Mouse (Mus musculus) intestine, embryonic 14.5 days (tissue): ENCODE measurements around the gene Lrig1. TPM values are rescaled to one million over a fixed set of nuclear protein-coding genes. Genes with fewer than 3 reads are reported as not detected.

ENCODE experiments used
- ATAC-seq: fragments of 200-750 bp; cut with Nextera tagmentation; replicated peaks from 2 replicates; pipeline ENCODE4 v1.8.0; 2017; ENCODE audit warnings: low read depth, moderate number of reproducible peaks, moderate TSS enrichment, moderate library complexity; ENCODE audit not compliant: low FRiP score, low TSS enrichment
- DNase-seq: peaks from one replicate; pipeline ENCODE4 v3.0.0-alpha.2; 2018; ENCODE audit warnings: low spot score
- H3K27ac ChIP-seq: fragments of 300-500 bp; sonication (generic); 2 replicates; pipeline ENCODE4 v1.5.1; 2014; ENCODE audit warnings: low read depth, mild to moderate bottlenecking, control low read depth
- H3K27me3 ChIP-seq: fragments of 300-500 bp; sonication (generic); replicated peaks from 2 replicates; pipeline ENCODE4 v1.6.1; 2014; ENCODE audit warnings: low read length, control low read depth; ENCODE audit not compliant: control insufficient read depth, insufficient read depth
- H3K36me3 ChIP-seq: fragments of 300-500 bp; sonication (generic); 2 replicates; pipeline ENCODE4 v1.6.1; 2014; ENCODE audit warnings: low read length, control low read depth; ENCODE audit not compliant: control insufficient read depth, insufficient read depth
- H3K4me1 ChIP-seq: fragments of 300-500 bp; sonication (generic); replicated peaks from 2 replicates; pipeline ENCODE4 v1.6.1; 2014; ENCODE audit warnings: low read length, control low read depth, mixed read lengths; ENCODE audit not compliant: control insufficient read depth, insufficient read depth
- H3K4me2 ChIP-seq: fragments of 300-500 bp; sonication (generic); 2 replicates; pipeline ENCODE4 v1.6.1; 2014; ENCODE audit warnings: low read length
- H3K4me3 ChIP-seq: fragments of 300-500 bp; sonication (generic); 2 replicates; pipeline ENCODE4 v1.5.1; 2014; ENCODE audit warnings: low read depth, low read length, control low read depth, mixed read lengths
- H3K9ac ChIP-seq: fragments of 300-500 bp; sonication (generic); 2 replicates; pipeline ENCODE4 v1.6.1; 2014; ENCODE audit warnings: mild to moderate bottlenecking, low read length
- H3K9me3 ChIP-seq: fragments of 300-500 bp; sonication (generic); 2 replicates; pipeline ENCODE4 v1.6.1; 2016; ENCODE audit warnings: low read length, control low read depth; ENCODE audit not compliant: control insufficient read depth
- WGBS: fragments of 180-500 bp; shearing (Covaris S2); extraction: QIAGEN DNeasy Blood & Tissue Kit; methylation state at CpG from one replicate; pipeline ENCODE4 v1.1.7; 2014; 5-methylcytosine and 5-hydroxymethylcytosine counted together
- polyA plus RNA-seq: library from polyadenylated mRNA; unstranded; fragments of >200 nt; fragmentation: Nextera tagmentation; extraction: Ambion mirVana; gene quantifications from 2 replicates; pipeline ENCODE4 v1.2.1, GENCODE M21; 2014

The Lrig1 gene
- polyA plus RNA-seq, 1 experiment from 2014 or later: 32.8 TPM

GRCm38 (mm10) chr6:94676840-94677239, 23.1 kb downstream of the Lrig1 start:
- 60% methylated on average over 3 of the region's 3 CpGs for WGBS
- H3K9me3 ChIP-seq: no peaks in the 10 kb centered on the region
- no peak overlapping the region for H3K4me3 ChIP-seq
- ATAC-seq (peak; percentile 65), DNase-seq (no peak)
- H3K4me2 ChIP-seq: peak overlapping the region; percentile 34
- H3K4me1 ChIP-seq: peaks cover 75% of the 10 kb centered on the region
- peak overlapping the region; percentile 65 for H3K27ac ChIP-seq
- no peak overlapping the region for H3K9ac ChIP-seq
- H3K27me3 ChIP-seq: no peaks in the 10 kb centered on the region
- H3K36me3 ChIP-seq: no peaks in the 10 kb centered on the region

- H3K4me1 ChIP-seq: peaks cover 70% of the 10 kb centered on the region
- DNase-seq: no peak
- no peak overlapping the region for H3K4me3 ChIP-seq
- WGBS: 44% methylated on average over 7 of the region's 7 CpGs
- H3K27ac ChIP-seq: peak overlapping the region; percentile 59; the same call in 1 of the 2 replicates
- ATAC-seq: peak; percentile 47
- no peaks in the 10 kb centered on the region for H3K36me3 ChIP-seq
- H3K27me3 ChIP-seq: no peaks in the 10 kb centered on the region
- peak overlapping the region; percentile 22 for H3K4me2 ChIP-seq
- H3K9me3 ChIP-seq: no peaks in the 10 kb centered on the region
- H3K9ac ChIP-seq: no peak overlapping the region
Observed at GRCm38 (mm10) chr6:94676300-94676699, 23.7 kb downstream of the Lrig1 start.

- Histone ChIP-seq H3K9me3 (no peaks in the 10 kb centered on the region), H3K9ac (no peak overlapping the region), H3K36me3 (no peaks in the 10 kb centered on the region), H3K27ac (no peak overlapping the region), H3K4me1 (peaks cover 52% of the 10 kb centered on the region), H3K4me2 (no peak overlapping the region), H3K27me3 (no peaks in the 10 kb centered on the region), H3K4me3 (no peak overlapping the region)
- DNase-seq (no peak), ATAC-seq (no peak)
- 80% methylated on average over 2 of the region's 2 CpGs for WGBS
Observed at GRCm38 (mm10) chr6:94672426-94672825, 27.5 kb downstream of the Lrig1 start.

- no peak overlapping the region for H3K4me2 ChIP-seq
- no peak overlapping the region for H3K4me3 ChIP-seq
- H3K9me3 ChIP-seq: no peaks in the 10 kb centered on the region
- ATAC-seq (no peak), DNase-seq (no peak)
- WGBS: 71% methylated on average over 6 of the region's 6 CpGs
- no peaks in the 10 kb centered on the region for H3K36me3 ChIP-seq
- H3K9ac ChIP-seq: no peak overlapping the region
- H3K27me3 ChIP-seq: no peaks in the 10 kb centered on the region
- peaks cover 52% of the 10 kb centered on the region for H3K4me1 ChIP-seq
- no peak overlapping the region for H3K27ac ChIP-seq
Observed at GRCm38 (mm10) chr6:94669370-94669769, 30.6 kb downstream of the Lrig1 start.

- no peaks in the 10 kb centered on the region for H3K36me3 ChIP-seq
- DNase-seq (no peak), ATAC-seq (no peak)
- WGBS: 31% methylated on average over 13 of the region's 13 CpGs
- H3K4me3 ChIP-seq: no peak overlapping the region
- H3K4me1 ChIP-seq: peaks cover 48% of the 10 kb centered on the region
- H3K9ac ChIP-seq: no peak overlapping the region
- 0 out of 2 replicates have a peak overlapping the region, but pooled peaks have one; percentile 2 for H3K4me2 ChIP-seq
- no peak overlapping the region for H3K27ac ChIP-seq
- no peaks in the 10 kb centered on the region for H3K9me3 ChIP-seq
- no peaks in the 10 kb centered on the region for H3K27me3 ChIP-seq
Observed at GRCm38 (mm10) chr6:94668204-94668863, 31.6 kb downstream of the Lrig1 start.

- Histone ChIP-seq H3K4me3 (no peak overlapping the region), H3K4me2 (no peak overlapping the region), H3K36me3 (no peaks in the 10 kb centered on the region), H3K9ac (no peak overlapping the region), H3K9me3 (no peaks in the 10 kb centered on the region), H3K27me3 (no peaks in the 10 kb centered on the region), H3K4me1 (peaks cover 44% of the 10 kb centered on the region), H3K27ac (no peak overlapping the region)
- no peak for DNase-seq
- no peak for ATAC-seq
- 77% methylated on average over 4 of the region's 4 CpGs for WGBS
Observed at GRCm38 (mm10) chr6:94667131-94667530, 32.8 kb downstream of the Lrig1 start.

- H3K4me2 ChIP-seq: no peak overlapping the region
- H3K36me3 ChIP-seq: no peaks in the 10 kb centered on the region
- H3K27me3 ChIP-seq: no peaks in the 10 kb centered on the region
- H3K4me3 ChIP-seq: no peak overlapping the region
- no peaks in the 10 kb centered on the region for H3K9me3 ChIP-seq
- DNase-seq: no peak
- 75% methylated on average over 7 of the region's 7 CpGs for WGBS
- no peak for ATAC-seq
- no peak overlapping the region for H3K27ac ChIP-seq
- H3K4me1 ChIP-seq: peaks cover 47% of the 10 kb centered on the region
- no peak overlapping the region for H3K9ac ChIP-seq
Observed at GRCm38 (mm10) chr6:94666432-94667119, 33.4 kb downstream of the Lrig1 start.

GRCm38 (mm10) chr6:94665677-94666076, 34.3 kb downstream of the Lrig1 start:
- H3K4me2 ChIP-seq: no peak overlapping the region
- H3K4me1 ChIP-seq: peaks cover 47% of the 10 kb centered on the region
- H3K4me3 ChIP-seq: no peak overlapping the region
- no peak for ATAC-seq
- 75% methylated on average over 1 of the region's 1 CpGs for WGBS
- no peaks in the 10 kb centered on the region for H3K36me3 ChIP-seq
- no peak overlapping the region for H3K9ac ChIP-seq
- no peak overlapping the region for H3K27ac ChIP-seq
- H3K9me3 ChIP-seq: no peaks in the 10 kb centered on the region
- no peaks in the 10 kb centered on the region for H3K27me3 ChIP-seq
- no peak for DNase-seq

- H3K36me3 ChIP-seq: no peaks in the 10 kb centered on the region
- H3K27me3 ChIP-seq: no peaks in the 10 kb centered on the region
- H3K4me1 ChIP-seq: peaks cover 47% of the 10 kb centered on the region
Observed at GRCm38 (mm10) chr6:94665248-94665647, 34.7 kb downstream of the Lrig1 start.

More at GRCm38 (mm10) chr6:94665248-94665647, 34.7 kb downstream of the Lrig1 start:
- H3K27ac ChIP-seq: no peak overlapping the region
- ATAC-seq (no peak; the same call in 1 of the 2 replicates), DNase-seq (no peak)
- no peak overlapping the region for H3K4me3 ChIP-seq
- 44% methylated on average over 7 of the region's 7 CpGs for WGBS
- H3K9me3 ChIP-seq: no peaks in the 10 kb centered on the region
- H3K9ac ChIP-seq: no peak overlapping the region
- no peak overlapping the region for H3K4me2 ChIP-seq
